Mouse (Mus musculus) forebrain, postnatal 0 days (tissue): ENCODE results near the gene Fgf13. TPM values are rescaled to one million over a fixed set of nuclear protein-coding genes. Genes with fewer than 3 reads are reported as not detected.
A peak's percentile ranks its signal among the peaks of the same experiment; 100 is the strongest.

Experiments
- ATAC-seq: fragments of 200-750 bp; cut with Nextera tagmentation; 2 replicates; pipeline ENCODE4 v1.8.0; 2017; ENCODE audit warnings: mild to moderate bottlenecking, moderate library complexity
- DNase-seq: peaks from one replicate; pipeline ENCODE4 v3.0.0-alpha.2; 2015
- H3K27ac ChIP-seq: fragments of 300-500 bp; sonication (generic); 2 replicates; pipeline ENCODE4 v1.5.1; 2014; ENCODE audit warnings: low read depth, mild to moderate bottlenecking, antibody characterized with exemption, low read length, moderate library complexity, mixed read lengths
- H3K27me3 ChIP-seq: fragments of 300-500 bp; sonication (generic); 2 replicates; pipeline ENCODE4 v1.6.1; 2014; ENCODE audit warnings: mild to moderate bottlenecking, low read length, mixed read lengths; ENCODE audit not compliant: insufficient read depth
- H3K36me3 ChIP-seq: fragments of 300-500 bp; sonication (generic); 2 replicates; pipeline ENCODE4 v1.6.1; 2014; ENCODE audit warnings: mild to moderate bottlenecking, moderate library complexity; ENCODE audit not compliant: insufficient read depth
- H3K4me1 ChIP-seq: fragments of 300-500 bp; sonication (generic); 2 replicates; pipeline ENCODE4 v1.6.1; 2014; ENCODE audit warnings: antibody characterized with exemption; ENCODE audit not compliant: insufficient read depth
- H3K4me2 ChIP-seq: fragments of 300-500 bp; sonication (generic); 2 replicates; pipeline ENCODE4 v1.6.1; 2014; ENCODE audit warnings: low read depth, mild to moderate bottlenecking, moderate library complexity
- H3K4me3 ChIP-seq: fragments of 300-500 bp; sonication (generic); 2 replicates; pipeline ENCODE4 v1.5.1; 2014; ENCODE audit warnings: low read depth, low read length, mixed read lengths
- H3K9ac ChIP-seq: fragments of 300-500 bp; sonication (generic); 2 replicates; pipeline ENCODE4 v1.6.1; 2014; ENCODE audit warnings: mild to moderate bottlenecking
- H3K9me3 ChIP-seq: fragments of 300-500 bp; sonication (generic); 2 replicates; pipeline ENCODE4 v1.6.1; 2016; ENCODE audit warnings: low read length
- CTCF ChIP-seq: sonication (generic); IDR thresholded peaks from 2 replicates; pipeline ENCODE4 v1.5.1; 2016; ENCODE audit warnings: antibody characterized with exemption, control low read depth, low read depth
- WGBS: fragments of 180-500 bp; shearing (Covaris S2); extraction: QIAGEN DNeasy Blood & Tissue Kit; methylation state at CpG from one replicate; pipeline ENCODE4 v1.1.7; 2014; 5-methylcytosine and 5-hydroxymethylcytosine counted together
- polyA plus RNA-seq: library from polyadenylated mRNA; unstranded; fragments of >200 nt; fragmentation: Nextera tagmentation; extraction: Ambion mirVana; gene quantifications from 2 replicates; pipeline ENCODE4 v1.2.1, GENCODE M21; 2015
- total RNA-seq: library from RNA; depleted of rRNA; stranded (reverse); fragments of >200 nt; gene quantifications from 2 replicates; pipeline ENCODE4 v1.2.3, GENCODE M21; 2014

Gene Fgf13
- total and polyA plus RNA-seq, 2 experiments from 2014 or later, result 187 to 236 TPM

DNA sequence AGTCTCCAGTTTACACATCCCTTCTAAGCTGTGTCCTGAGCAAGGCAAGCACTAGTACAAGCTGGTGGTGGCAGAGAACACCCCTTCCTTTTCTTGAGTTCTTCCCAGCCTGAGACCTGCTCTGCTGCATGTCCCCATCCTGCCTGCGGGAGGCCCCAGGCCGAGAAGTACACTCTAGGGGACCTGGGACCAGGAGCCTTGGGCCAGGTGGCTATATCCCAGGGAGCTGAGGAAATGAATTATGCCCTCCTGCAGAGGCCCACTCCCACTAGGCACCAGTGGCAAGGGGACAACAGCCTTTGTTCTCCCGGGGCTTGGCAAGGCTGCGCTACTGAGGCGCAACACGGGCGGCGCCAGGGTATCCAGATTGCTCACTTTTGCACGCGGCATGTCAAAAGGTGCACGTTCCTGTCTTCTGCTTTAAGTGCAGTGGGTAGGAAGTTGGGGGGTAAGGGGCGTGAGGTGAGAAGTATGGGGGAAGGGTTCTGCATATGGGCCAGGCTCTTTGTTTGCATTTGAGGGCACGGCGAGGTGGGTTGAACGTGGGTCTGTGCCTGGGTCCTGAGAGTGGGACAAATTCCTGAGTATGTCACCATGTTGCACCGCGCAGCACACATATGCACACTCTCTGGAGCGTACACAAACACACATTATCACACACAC lies 1.7 kb downstream of the Fgf13 start:
- H3K27ac ChIP-seq, result no peak overlapping the region
- H3K27me3 ChIP-seq, result no peaks in the 10 kb centered on the region

GRCm38 (mm10) chrX:59547931-59548330 lies 19.9 kb downstream of the Fgf13 start:
- no peaks in the 10 kb centered on the region for H3K27me3 ChIP-seq
- no peak overlapping the region for H3K4me2 ChIP-seq
- no peaks in the 10 kb centered on the region for H3K4me1 ChIP-seq
- DNase-seq (no peak), ATAC-seq (no peak)
- 70% methylated on average over 2 of the region's 2 CpGs for WGBS
- H3K9ac ChIP-seq, result no peak overlapping the region
- no peaks in the 10 kb centered on the region for H3K9me3 ChIP-seq
- H3K27ac ChIP-seq, result no peak overlapping the region
- no peaks in the 10 kb centered on the region for H3K36me3 ChIP-seq
- no peak for TF ChIP-seq CTCF
- H3K4me3 ChIP-seq, result no peak overlapping the region

More for the DNA sequence above, 1.7 kb downstream of the Fgf13 start:
- Histone ChIP-seq H3K4me2 (peak overlapping the region; percentile 52), H3K4me1 (no peaks in the 10 kb centered on the region), H3K4me3 (peak overlapping the region; percentile 51), H3K36me3 (no peaks in the 10 kb centered on the region), H3K9me3 (no peaks in the 10 kb centered on the region), H3K9ac (peak overlapping the region; percentile 64)
- peak; percentile 68 for ATAC-seq
- TF ChIP-seq CTCF, result peak; percentile 45
- DNase-seq, result peak; percentile 65
- 36% methylated on average over 18 of the region's 18 CpGs for WGBS

DNA sequence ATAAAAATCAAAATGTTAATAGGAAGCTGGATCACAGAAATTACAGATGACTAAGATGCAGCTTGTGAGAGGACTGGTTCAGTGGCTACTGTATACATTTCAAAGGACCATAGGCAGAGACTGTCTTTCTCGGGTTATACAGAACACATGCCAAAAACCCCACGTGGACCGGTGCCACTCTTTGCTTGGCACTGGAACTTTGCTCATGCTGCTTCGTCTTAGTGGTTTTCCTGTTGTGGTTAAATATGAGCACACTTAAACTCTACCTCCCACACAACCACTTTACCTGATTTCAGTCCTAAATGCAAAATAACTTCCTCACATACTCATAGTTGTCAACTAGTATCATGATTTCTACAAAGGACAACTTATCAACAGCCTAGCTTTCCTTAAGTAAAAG lies 59.6 kb downstream of the Fgf13 start:
- no peaks in the 10 kb centered on the region for H3K36me3 ChIP-seq
- H3K9ac ChIP-seq, result no peak overlapping the region
- H3K9me3 ChIP-seq, result no peaks in the 10 kb centered on the region
- ATAC-seq (no peak), DNase-seq (no peak)
- 54% methylated on average over 4 of the region's 4 CpGs for WGBS
- H3K4me3 ChIP-seq, result no peak overlapping the region
- no peaks in the 10 kb centered on the region for H3K4me1 ChIP-seq
- no peak overlapping the region for H3K4me2 ChIP-seq
- no peak for TF ChIP-seq CTCF
- H3K27ac ChIP-seq, result no peak overlapping the region
- H3K27me3 ChIP-seq, result no peaks in the 10 kb centered on the region

GRCm38 (mm10) chrX:59493388-59493787 lies 74.5 kb downstream of the Fgf13 start:
- Histone ChIP-seq H3K4me1 (no peaks in the 10 kb centered on the region), H3K36me3 (no peaks in the 10 kb centered on the region), H3K27ac (no peak overlapping the region), H3K4me3 (no peak overlapping the region), H3K27me3 (no peaks in the 10 kb centered on the region), H3K9me3 (no peaks in the 10 kb centered on the region), H3K9ac (no peak overlapping the region), H3K4me2 (no peak overlapping the region)
- TF ChIP-seq CTCF, result no peak
- DNase-seq (no peak), ATAC-seq (no peak)
- 32% methylated on average over 1 of the region's 1 CpGs for WGBS

DNA sequence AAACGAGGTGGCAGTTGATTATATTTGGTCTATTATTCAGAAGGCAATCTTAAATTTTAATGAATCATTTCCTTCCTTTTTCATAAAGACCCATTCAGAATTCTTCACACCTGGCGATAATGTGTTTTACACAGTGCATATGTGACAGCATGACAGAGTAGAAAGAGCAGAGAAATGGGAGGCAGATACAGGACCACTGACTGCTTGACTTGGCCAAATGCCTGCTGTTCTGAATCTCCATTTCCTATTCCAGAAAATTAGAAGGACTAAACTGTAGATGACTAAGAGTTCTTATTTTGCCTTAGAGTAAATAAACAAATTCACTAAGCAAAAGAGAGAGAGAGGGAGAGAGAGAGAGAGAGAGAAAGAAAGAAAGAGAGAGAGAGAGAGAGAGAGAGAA lies 82.4 kb downstream of the Fgf13 start:
- no peak for DNase-seq
- ATAC-seq, result no peak
- no peaks in the 10 kb centered on the region for H3K4me1 ChIP-seq
- H3K27me3 ChIP-seq, result no peaks in the 10 kb centered on the region
- no peak overlapping the region for H3K27ac ChIP-seq
- TF ChIP-seq CTCF, result no peak
- WGBS, result 55% methylated on average over 2 of the region's 2 CpGs
- no peak overlapping the region for H3K4me3 ChIP-seq
- H3K4me2 ChIP-seq, result no peak overlapping the region
- no peaks in the 10 kb centered on the region for H3K9me3 ChIP-seq
- no peak overlapping the region for H3K9ac ChIP-seq
- no peaks in the 10 kb centered on the region for H3K36me3 ChIP-seq

DNA sequence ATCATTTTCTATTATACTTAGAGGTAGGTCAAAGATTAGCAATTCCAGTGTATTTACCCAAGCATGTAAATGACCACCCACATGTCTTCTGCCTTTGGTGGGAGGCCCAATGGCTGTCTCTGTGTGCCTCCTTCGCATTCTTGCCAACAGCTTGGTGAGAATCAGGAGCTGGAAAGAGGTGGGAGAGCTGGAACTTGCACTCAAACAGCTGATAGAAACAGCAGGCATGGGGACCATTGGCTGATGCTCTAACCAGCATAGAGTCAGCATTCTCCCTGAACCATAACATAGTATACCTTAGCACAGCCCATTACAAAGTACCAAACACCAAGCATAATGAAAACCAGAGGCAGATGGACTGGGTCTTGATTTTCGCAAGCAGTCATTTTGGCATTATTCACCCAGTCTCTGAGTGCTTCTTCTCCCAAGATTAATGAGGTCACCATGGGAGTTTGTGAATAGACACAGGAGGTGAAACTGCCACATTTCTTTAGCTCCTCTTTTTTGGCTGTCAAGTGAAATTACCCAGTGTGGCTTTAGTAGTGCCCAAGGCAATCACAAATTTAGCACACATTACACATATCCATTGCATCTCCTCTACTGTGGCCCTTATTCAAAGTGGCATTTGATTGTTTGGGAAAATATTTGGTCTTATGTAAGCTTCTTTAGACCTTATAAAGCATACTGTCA lies 165.1 kb downstream of the Fgf13 start:
- TF ChIP-seq CTCF, result no peak
- Histone ChIP-seq H3K27me3 (no peaks in the 10 kb centered on the region), H3K4me3 (no peak overlapping the region), H3K36me3 (no peaks in the 10 kb centered on the region), H3K9ac (no peak overlapping the region), H3K4me1 (no peaks in the 10 kb centered on the region), H3K27ac (no peak overlapping the region), H3K4me2 (no peak overlapping the region), H3K9me3 (no peaks in the 10 kb centered on the region)
- ATAC-seq, result no peak
- WGBS, result 58% methylated on average over 2 of the region's 2 CpGs
- no peak for DNase-seq

- Histone ChIP-seq H3K4me3 (no peak overlapping the region), H3K9me3 (no peaks in the 10 kb centered on the region), H3K4me1 (no peaks in the 10 kb centered on the region), H3K36me3 (no peaks in the 10 kb centered on the region), H3K9ac (no peak overlapping the region), H3K4me2 (no peak overlapping the region), H3K27ac (no peak overlapping the region), H3K27me3 (no peaks in the 10 kb centered on the region)
- TF ChIP-seq CTCF, result no peak
- WGBS, result 56% methylated on average over 3 of the region's 3 CpGs
- DNase-seq (peak; percentile 3), ATAC-seq (no peak)
Observed at GRCm38 (mm10) chrX:59290916-59291411, 276.9 kb downstream of the Fgf13 start.
